Mouse (Mus musculus): ENCODE data around the gene Klf9. TPM values are rescaled to one million over a fixed set of nuclear protein-coding genes. Genes with fewer than 3 reads are reported as not detected.

Gene Klf9
- polyA plus RNA-seq (2015; fragmentation: Nextera tagmentation; extraction: Ambion mirVana), result 3.9 and 4.6 TPM in 2 replicates

DNA sequence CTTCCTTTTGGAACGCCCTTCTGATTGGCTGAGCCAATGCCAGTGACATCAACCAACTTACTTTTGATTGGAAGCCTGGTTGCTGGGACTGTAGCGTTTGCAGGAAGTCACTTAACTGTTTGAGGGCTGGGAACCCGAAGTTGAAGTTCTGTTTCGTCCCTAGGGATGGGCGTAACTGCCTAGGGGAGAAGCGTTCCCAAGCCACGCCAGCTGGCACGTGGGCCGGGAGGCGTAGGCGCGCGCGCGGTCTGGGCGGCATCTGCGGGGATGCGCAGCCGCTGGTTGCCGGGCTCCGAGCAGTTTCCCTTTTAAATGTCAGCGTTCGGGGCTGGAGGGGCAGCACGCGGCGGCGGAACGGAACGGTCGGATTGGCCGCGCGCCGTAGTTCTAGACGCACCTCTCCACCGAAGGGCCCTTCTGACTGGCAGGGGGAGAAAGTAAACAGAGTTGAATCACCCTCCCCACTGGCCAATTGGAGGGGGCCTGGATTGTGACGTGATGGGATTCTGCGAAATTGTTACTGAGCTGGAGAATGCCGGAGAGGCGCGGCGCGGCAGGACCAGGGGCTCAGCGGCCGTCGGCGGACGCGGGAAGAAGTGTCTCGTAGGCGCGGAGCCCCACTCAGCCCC, at the start of gene Klf9:
Klf9 (plus strand) TSS at position 538 of the 629 bp plus-strand sequence.
- peak within 1 kb of the TSS; percentile 87 for H3K27ac ChIP-seq
- H3K9me3 ChIP-seq, result no peaks in the 10 kb centered on the region
- H3K4me2 ChIP-seq, result peak within 1 kb of the TSS; percentile 98
- peaks cover 38% of the 10 kb centered on the region for H3K4me1 ChIP-seq
- peak within 1 kb of the TSS; percentile 57 for H3K9ac ChIP-seq
- WGBS, result under 1% methylated on average over 52 of the region's 52 CpGs
- peak; percentile 92 for ATAC-seq (ENCODE audit: insufficient number of reproducible peaks, low FRiP score, low TSS enrichment, low read depth)
- H3K4me3 ChIP-seq, result peak within 1 kb of the TSS; percentile 67
- no peaks in the 10 kb centered on the region for H3K36me3 ChIP-seq
- peaks cover 23% of the 10 kb centered on the region for H3K27me3 ChIP-seq

- Histone ChIP-seq H3K27ac (no peak overlapping the region), H3K27me3 (no peaks in the 10 kb centered on the region), H3K9ac (no peak overlapping the region), H3K4me3 (no peak overlapping the region), H3K9me3 (no peaks in the 10 kb centered on the region), H3K4me1 (no peaks in the 10 kb centered on the region), H3K36me3 (no peaks in the 10 kb centered on the region), H3K4me2 (no peak overlapping the region)
- WGBS, result 81% methylated on average over 4 of the region's 4 CpGs
- ATAC-seq (ENCODE audit: insufficient number of reproducible peaks, low FRiP score, low TSS enrichment, low read depth), result no peak
These were observed 49.4 kb upstream of the Klf9 start for GRCm38 (mm10) chr19:23091586-23091985.

GRCm38 (mm10) chr19:23093548-23093947, 47.5 kb upstream of the Klf9 start:
- Histone ChIP-seq H3K27ac (no peak overlapping the region), H3K4me2 (no peak overlapping the region), H3K27me3 (no peaks in the 10 kb centered on the region), H3K4me3 (no peak overlapping the region), H3K9me3 (no peaks in the 10 kb centered on the region), H3K9ac (no peak overlapping the region), H3K4me1 (no peaks in the 10 kb centered on the region), H3K36me3 (no peaks in the 10 kb centered on the region)
- WGBS, result 81% methylated on average over 5 of the region's 5 CpGs
- no peak for ATAC-seq (ENCODE audit: insufficient number of reproducible peaks, low FRiP score, low TSS enrichment, low read depth)

GRCm38 (mm10) chr19:23094906-23095305, 46.1 kb upstream of the Klf9 start:
- WGBS, result 63% methylated on average over 3 of the region's 3 CpGs
- no peak for ATAC-seq (ENCODE audit: insufficient number of reproducible peaks, low FRiP score, low TSS enrichment, low read depth)
- H3K9me3 ChIP-seq, result no peaks in the 10 kb centered on the region
- no peaks in the 10 kb centered on the region for H3K4me1 ChIP-seq
- no peaks in the 10 kb centered on the region for H3K36me3 ChIP-seq
- no peak overlapping the region for H3K4me3 ChIP-seq
- no peaks in the 10 kb centered on the region for H3K27me3 ChIP-seq
- no peak overlapping the region for H3K4me2 ChIP-seq
- no peak overlapping the region for H3K27ac ChIP-seq
- no peak overlapping the region for H3K9ac ChIP-seq

DNA sequence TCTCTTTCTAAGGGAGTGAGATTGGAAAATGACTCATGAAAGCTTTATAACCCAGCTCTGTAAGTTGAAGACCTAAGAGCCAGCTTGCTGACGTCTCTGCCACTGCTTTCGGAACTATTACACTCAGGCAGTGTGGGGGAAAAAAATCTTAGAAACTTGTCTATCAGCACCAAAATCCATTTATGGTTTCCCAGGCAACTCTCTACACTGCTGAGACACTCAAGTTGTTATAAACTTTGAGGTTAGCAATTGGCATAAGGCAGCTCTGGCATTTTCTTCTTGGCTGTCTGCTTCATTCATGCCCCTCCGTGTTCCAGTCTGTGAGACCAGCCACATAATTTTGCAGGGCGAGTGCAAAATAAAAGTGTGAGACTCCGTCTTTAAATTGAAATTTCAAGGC, 34.2 kb upstream of the Klf9 start:
- Histone ChIP-seq H3K36me3 (no peaks in the 10 kb centered on the region), H3K27me3 (no peaks in the 10 kb centered on the region), H3K27ac (no peak overlapping the region), H3K9ac (no peak overlapping the region), H3K4me1 (no peaks in the 10 kb centered on the region), H3K9me3 (no peaks in the 10 kb centered on the region), H3K4me2 (no peak overlapping the region), H3K4me3 (no peak overlapping the region)
- WGBS, result 62% methylated on average over 5 of the region's 5 CpGs
- ATAC-seq (ENCODE audit: insufficient number of reproducible peaks, low FRiP score, low TSS enrichment, low read depth), result no peak

GRCm38 (mm10) chr19:23107335-23107734, 33.7 kb upstream of the Klf9 start:
- WGBS, result 45% methylated on average over 2 of the region's 2 CpGs
- Histone ChIP-seq H3K27me3 (no peaks in the 10 kb centered on the region), H3K27ac (no peak overlapping the region), H3K36me3 (no peaks in the 10 kb centered on the region), H3K9me3 (no peaks in the 10 kb centered on the region), H3K9ac (no peak overlapping the region), H3K4me3 (no peak overlapping the region), H3K4me2 (no peak overlapping the region), H3K4me1 (no peaks in the 10 kb centered on the region)
- ATAC-seq (ENCODE audit: insufficient number of reproducible peaks, low FRiP score, low TSS enrichment, low read depth), result no peak

- Histone ChIP-seq H3K36me3 (no peaks in the 10 kb centered on the region), H3K4me3 (no peak overlapping the region)
These were observed 19.2 kb upstream of the Klf9 start for GRCm38 (mm10) chr19:23121875-23122274.

GRCm38 (mm10) chr19:23124023-23124550, 16.9 kb upstream of the Klf9 start:
- no peaks in the 10 kb centered on the region for H3K27me3 ChIP-seq
- no peak overlapping the region for H3K4me2 ChIP-seq
- no peaks in the 10 kb centered on the region for H3K4me1 ChIP-seq
- no peaks in the 10 kb centered on the region for H3K36me3 ChIP-seq
- H3K9me3 ChIP-seq, result no peaks in the 10 kb centered on the region
- no peak overlapping the region for H3K27ac ChIP-seq
- no peak for ATAC-seq (ENCODE audit: insufficient number of reproducible peaks, low FRiP score, low TSS enrichment, low read depth)
- WGBS, result 78% methylated on average over 7 of the region's 7 CpGs
- no peak overlapping the region for H3K9ac ChIP-seq
- H3K4me3 ChIP-seq, result no peak overlapping the region

More at GRCm38 (mm10) chr19:23121875-23122274, 19.2 kb upstream of the Klf9 start:
- H3K4me1 ChIP-seq, result no peaks in the 10 kb centered on the region
- H3K9me3 ChIP-seq, result no peaks in the 10 kb centered on the region
- WGBS, result 11% methylated on average over 10 of the region's 10 CpGs
- no peak overlapping the region for H3K4me2 ChIP-seq
- no peak overlapping the region for H3K9ac ChIP-seq
- no peaks in the 10 kb centered on the region for H3K27me3 ChIP-seq
- no peak for ATAC-seq (ENCODE audit: insufficient number of reproducible peaks, low FRiP score, low TSS enrichment, low read depth)
- H3K27ac ChIP-seq, result no peak overlapping the region

DNA sequence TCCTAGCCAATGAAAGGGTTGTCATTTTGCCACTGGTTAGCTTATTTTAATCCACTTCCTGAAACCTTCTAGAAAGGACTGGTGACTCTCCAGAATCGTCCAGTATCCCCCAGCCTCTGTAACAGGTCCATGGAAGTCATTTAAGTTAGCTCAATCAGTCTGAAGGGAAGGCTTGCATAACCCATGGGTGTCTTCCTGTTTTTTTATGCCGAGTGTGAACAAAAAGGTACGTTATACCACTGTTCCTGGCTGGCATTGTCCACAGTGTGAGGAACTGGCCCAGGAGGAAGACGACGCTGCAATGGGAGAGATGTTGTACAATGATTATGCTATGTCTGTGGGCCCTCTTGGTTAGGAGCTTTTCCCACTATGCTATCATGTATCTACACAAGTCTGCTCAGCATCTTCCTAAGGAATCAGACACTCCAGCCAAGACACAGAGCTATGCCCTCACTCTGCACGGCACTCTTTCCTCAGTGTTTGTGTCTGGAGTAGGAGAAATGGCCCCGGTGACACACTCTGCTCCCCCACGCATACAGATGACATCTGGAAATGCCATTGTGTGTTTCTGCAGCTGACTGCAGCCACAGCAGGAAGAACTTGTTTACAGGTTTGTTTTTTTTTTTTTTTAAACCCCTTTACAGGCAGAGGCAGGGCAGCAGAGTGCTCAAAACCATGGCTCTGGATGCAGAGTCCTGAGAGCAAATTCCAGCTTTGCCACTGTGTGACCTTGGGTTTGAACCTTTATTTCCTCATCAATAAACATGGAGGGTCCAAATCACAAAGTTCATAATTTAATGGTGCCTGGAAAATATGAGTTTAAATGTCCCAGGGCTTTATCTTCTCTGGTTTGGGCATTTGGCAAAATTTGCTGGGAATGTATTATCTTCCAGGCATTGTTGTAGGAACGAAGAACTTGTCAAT, 15.5 kb upstream of the Klf9 start:
- 65% methylated on average over 9 of the region's 9 CpGs for WGBS
- no peaks in the 10 kb centered on the region for H3K9me3 ChIP-seq
- H3K27me3 ChIP-seq, result no peaks in the 10 kb centered on the region
- H3K4me2 ChIP-seq, result no peak overlapping the region
- no peak overlapping the region for H3K27ac ChIP-seq
- no peak for ATAC-seq (ENCODE audit: insufficient number of reproducible peaks, low FRiP score, low TSS enrichment, low read depth)
- H3K36me3 ChIP-seq, result no peaks in the 10 kb centered on the region
- H3K4me1 ChIP-seq, result no peaks in the 10 kb centered on the region
- H3K9ac ChIP-seq, result no peak overlapping the region
- H3K4me3 ChIP-seq, result no peak overlapping the region

- no peaks in the 10 kb centered on the region for H3K9me3 ChIP-seq
- H3K4me3 ChIP-seq, result no peak overlapping the region
- no peak overlapping the region for H3K4me2 ChIP-seq
- no peak overlapping the region for H3K9ac ChIP-seq
- peaks cover 18% of the 10 kb centered on the region; the same call in 1 of the 2 replicates for H3K27me3 ChIP-seq
- H3K36me3 ChIP-seq, result no peaks in the 10 kb centered on the region
- H3K27ac ChIP-seq, result no peak overlapping the region
- 90% methylated on average over 2 of the region's 2 CpGs for WGBS
- H3K4me1 ChIP-seq, result peaks cover 20% of the 10 kb centered on the region
- ATAC-seq (ENCODE audit: insufficient number of reproducible peaks, low FRiP score, low TSS enrichment, low read depth), result no peak
These were observed 11.1 kb upstream of the Klf9 start for GRCm38 (mm10) chr19:23129908-23130307.

- H3K4me2 ChIP-seq, result no peak overlapping the region
- ATAC-seq (ENCODE audit: insufficient number of reproducible peaks, low FRiP score, low TSS enrichment, low read depth), result no peak
- H3K4me3 ChIP-seq, result no peak overlapping the region
- peaks cover 37% of the 10 kb centered on the region for H3K27me3 ChIP-seq
- no peaks in the 10 kb centered on the region for H3K36me3 ChIP-seq
- H3K9ac ChIP-seq, result no peak overlapping the region
- H3K9me3 ChIP-seq, result no peaks in the 10 kb centered on the region
- peaks cover 40% of the 10 kb centered on the region for H3K4me1 ChIP-seq
- 53% methylated on average over 3 of the region's 3 CpGs for WGBS
- no peak overlapping the region for H3K27ac ChIP-seq
These were observed 8.9 kb upstream of the Klf9 start for GRCm38 (mm10) chr19:23132106-23132635.

All from limb, embryonic 15.5 days (tissue).